Mouse (Mus musculus): ENCODE results near the gene Hoxc11. TPM values are rescaled to one million over a fixed set of nuclear protein-coding genes. Genes with fewer than 3 reads are reported as not detected.

The Hoxc11 gene
- total RNA-seq, 2 experiments from 2014 or later: not detected

GRCm38 (mm10) chr15:103002156-103002555 lies 47.9 kb downstream of the Hoxc11 start:
- ATAC-seq (replicated peaks; ENCODE audit: poor library complexity): no peak

GRCm38 (mm10) chr15:103002821-103003448 lies 48.7 kb downstream of the Hoxc11 start:
- ATAC-seq (replicated peaks; ENCODE audit: poor library complexity): no peak

- ATAC-seq (replicated peaks; ENCODE audit: poor library complexity): no peak
These were observed 51.1 kb downstream of the Hoxc11 start for GRCm38 (mm10) chr15:103005308-103005707.

- ATAC-seq (replicated peaks; ENCODE audit: poor library complexity): no peak
These were observed 51.6 kb downstream of the Hoxc11 start for GRCm38 (mm10) chr15:103005797-103006196.

- ATAC-seq (replicated peaks; ENCODE audit: poor library complexity): no peak
These were observed 52.1 kb downstream of the Hoxc11 start for GRCm38 (mm10) chr15:103006326-103006725.

Other genes starting within 250 kb of the Hoxc11 start
- gene Calcoco1, start 232.2 kb upstream of the Hoxc11 start, total RNA-seq (2015): 12.0 and 16.8 TPM in 2 replicates
- 9.2 and 10.8 TPM in 2 replicates for gene Calcoco1, start 232.2 kb upstream of the Hoxc11 start, total RNA-seq (2017)
- gene Hoxc13, start 33.3 kb upstream of the Hoxc11 start, total RNA-seq (2015): not detected in 2 replicates
- not detected in 2 replicates for gene Hoxc13, start 33.3 kb upstream of the Hoxc11 start, total RNA-seq (2017)
- gene Hoxc12, start 17.7 kb upstream of the Hoxc11 start, total RNA-seq (2015): not detected in 2 replicates
- not detected in 2 replicates for gene Hoxc12, start 17.7 kb upstream of the Hoxc11 start, total RNA-seq (2017)
- not detected in 2 replicates for gene Hoxc10, start 12.4 kb downstream of the Hoxc11 start, total RNA-seq (2015)
- not detected in 2 replicates for gene Hoxc10, start 12.4 kb downstream of the Hoxc11 start, total RNA-seq (2017)
- gene Hoxc5, start 13.0 kb downstream of the Hoxc11 start, total RNA-seq (2015): not detected in 2 replicates
- gene Hoxc5, start 13.0 kb downstream of the Hoxc11 start, total RNA-seq (2017): not detected in 2 replicates
- gene Hoxc9, start 22.0 kb downstream of the Hoxc11 start, total RNA-seq (2015): not detected in 2 replicates
- gene Hoxc9, start 22.0 kb downstream of the Hoxc11 start, total RNA-seq (2017): not detected in 2 replicates
- gene Hoxc8, start 36.2 kb downstream of the Hoxc11 start, total RNA-seq (2015): not detected in 2 replicates
- gene Hoxc8, start 36.2 kb downstream of the Hoxc11 start, total RNA-seq (2017): not detected in 2 replicates
- not detected in 2 replicates for gene Hoxc6, start 43.8 kb downstream of the Hoxc11 start, total RNA-seq (2015)
- gene Hoxc6, start 43.8 kb downstream of the Hoxc11 start, total RNA-seq (2017): not detected in 2 replicates
- not detected in 2 replicates for gene Hoxc4, start 64.5 kb downstream of the Hoxc11 start, total RNA-seq (2015)
- not detected in 2 replicates for gene Hoxc4, start 64.5 kb downstream of the Hoxc11 start, total RNA-seq (2017)
- gene Smug1, start 212.7 kb downstream of the Hoxc11 start, total RNA-seq (2015): 2.1 and 4.5 TPM in 2 replicates
- 3.8 and 4.2 TPM in 2 replicates for gene Smug1, start 212.7 kb downstream of the Hoxc11 start, total RNA-seq (2017)